Mouse (Mus musculus) cerebellum, postnatal 14 days (tissue): Measurements from ENCODE around the gene Gm27021.

Experiments used
- DNase-seq, 2 experiments: peaks; one replicate each; pipeline ENCODE4 v3.0.0; 2021; ENCODE audit warnings: mixed read lengths in 2 of 2

Gm27021 gene

DNA sequence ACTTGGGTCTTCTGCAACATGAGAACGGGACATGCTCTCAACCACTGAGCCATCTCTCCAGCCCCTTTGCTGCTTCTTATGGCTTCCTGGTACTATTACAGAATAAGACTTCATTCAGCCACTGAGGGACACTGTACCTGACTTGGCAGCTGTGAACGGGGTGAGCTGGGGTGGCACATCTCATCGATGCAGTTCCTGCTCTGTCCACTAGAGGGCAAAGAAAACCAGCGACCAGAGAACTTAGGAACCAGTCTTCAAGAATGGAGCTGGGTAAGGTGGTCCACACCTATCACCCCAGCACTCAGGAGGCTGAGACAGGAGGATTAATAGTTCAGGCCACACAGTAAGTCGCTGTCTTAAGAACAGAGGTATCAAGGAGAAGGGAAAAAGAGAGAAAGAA, 71.9 kb downstream of the Gm27021 start:
- peak; percentile 83 to 85 for DNase-seq

DNA sequence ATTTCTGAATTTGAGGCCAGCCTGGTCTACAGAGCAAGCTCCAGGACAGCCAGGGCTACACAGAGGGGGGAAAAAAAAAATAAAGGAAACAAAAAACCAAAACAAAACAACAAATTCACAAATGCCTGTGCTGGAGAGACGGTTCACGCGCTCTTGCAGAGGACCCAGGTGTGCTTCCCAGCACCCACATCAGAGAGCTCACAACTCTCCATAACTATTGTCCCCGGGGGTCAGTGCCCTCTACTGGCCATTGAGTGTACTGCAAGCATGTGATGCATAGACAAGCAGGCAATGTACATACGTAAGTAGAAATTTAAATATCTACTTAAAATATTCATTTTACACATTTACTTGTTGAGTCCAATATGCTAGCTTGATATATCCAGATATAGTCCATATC, 73.3 kb downstream of the Gm27021 start:
- DNase-seq: no peak

DNA sequence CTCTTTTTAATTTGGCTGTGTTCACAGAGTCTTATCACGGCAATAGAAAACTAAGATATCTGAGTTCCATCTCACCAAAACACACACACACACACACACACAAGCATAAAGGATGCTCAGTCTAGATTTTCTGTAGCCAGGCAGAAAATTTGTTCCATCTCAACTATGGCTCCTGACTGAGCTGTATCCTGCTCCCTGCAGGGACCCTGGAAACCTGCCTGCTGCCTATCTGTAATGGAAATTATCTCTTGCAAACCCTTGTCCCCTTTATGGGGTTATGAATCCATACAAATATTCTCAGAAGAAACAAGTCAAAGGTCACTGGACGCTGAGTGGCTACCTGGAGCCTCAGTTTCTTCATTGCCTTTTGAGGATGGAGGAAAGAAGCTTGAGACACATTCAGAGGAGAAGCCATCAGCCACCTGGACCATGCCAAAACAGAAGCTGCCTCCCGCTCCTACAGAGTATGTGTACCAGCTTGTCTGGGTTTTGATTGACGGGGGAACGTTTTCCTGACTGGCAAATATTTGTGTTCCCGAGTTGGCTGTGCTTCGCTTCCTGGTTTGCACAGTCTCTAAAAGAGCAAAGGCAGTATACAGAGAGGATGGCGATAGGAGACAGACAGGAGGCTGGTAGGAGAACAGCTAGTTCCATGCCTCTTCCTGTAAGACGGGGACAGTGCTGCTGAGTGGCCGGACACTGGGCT, 76.1 kb downstream of the Gm27021 start:
- DNase-seq: peak; percentile 81 to 85

DNA sequence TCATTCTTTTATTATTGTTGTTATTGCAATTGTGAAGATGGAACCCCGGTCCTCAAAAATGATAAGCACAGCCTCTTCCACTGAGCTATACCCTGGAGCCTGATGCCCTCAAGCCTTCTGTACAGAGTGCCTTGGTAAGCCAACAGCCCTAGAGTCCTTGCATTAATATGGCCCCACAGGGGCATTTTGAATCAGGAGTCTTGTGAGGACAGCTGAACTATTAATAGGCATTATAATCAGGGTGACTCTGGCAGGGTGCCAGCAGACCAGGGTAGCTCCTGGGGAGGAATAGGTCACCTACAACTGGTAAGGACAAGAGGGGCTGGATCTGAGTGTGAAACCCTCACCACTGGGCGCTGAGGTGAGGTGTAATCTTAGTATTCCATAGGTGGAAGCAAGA, 78.0 kb downstream of the Gm27021 start:
- DNase-seq: peak; percentile 63 to 72

DNA sequence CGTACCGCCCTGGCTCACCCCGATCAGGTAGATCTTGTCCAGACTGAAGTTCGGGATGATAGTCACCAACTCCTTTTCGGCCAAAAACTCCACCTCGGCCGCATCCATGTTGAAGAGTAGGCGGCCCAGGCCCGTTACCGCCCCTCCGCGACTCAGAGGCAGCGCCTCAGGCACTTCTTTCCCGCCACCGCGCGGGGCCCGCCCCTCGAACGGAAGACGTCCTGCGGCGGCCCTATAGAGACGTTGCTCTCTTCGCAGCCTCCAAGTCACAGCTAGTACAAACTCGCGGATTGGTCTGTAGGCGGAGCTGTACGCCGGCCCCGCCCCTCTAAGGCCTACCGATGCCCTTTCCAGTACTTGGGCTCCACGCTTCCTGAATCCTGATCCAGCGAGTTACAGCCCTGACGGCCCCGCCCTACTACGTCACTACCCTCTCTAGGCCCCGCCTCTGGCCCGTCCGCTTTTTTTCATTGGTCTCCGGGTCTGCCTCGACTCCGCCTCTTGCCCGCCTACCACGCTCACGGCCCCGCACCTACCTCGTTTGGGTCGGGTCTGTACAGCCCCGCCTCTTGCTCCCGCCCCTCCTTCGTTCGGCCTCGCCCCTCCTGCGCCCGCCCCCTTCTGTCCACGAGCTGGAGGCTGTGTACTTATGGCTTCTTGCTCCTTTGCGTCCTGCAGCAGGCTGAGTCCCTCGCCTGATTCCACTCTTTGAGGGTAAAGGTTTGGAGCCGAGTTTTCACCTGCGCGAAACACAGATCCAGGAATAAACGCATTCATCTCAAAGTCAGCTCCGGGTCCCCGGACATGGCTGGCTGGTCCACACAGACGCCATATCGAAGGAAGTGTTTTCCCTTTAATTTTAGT, 78.7 kb downstream of the Gm27021 start, which contains the start of gene Gins2:
Gins2 (minus strand) TSS at position 397 of the 864 bp plus-strand sequence.
- peak; percentile 98 to 99 for DNase-seq

DNA sequence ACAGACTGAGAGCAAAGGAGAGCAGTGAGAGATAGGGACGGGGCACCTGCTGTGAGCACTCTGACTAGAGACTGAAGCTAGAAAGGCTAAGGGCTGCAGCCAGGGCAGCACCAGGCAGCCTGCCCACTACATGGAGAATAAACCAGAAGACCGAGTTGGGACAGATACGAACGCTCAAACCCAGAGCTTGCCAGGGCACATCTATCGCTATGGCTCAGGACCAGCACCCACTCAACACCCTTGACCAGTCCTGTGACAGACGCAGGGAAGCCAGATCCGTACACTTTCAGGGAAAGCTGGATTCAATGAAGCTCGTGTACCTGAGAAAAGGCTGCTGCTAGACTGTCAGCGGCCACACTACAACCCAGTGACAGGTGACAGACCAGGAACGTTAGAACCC, 82.4 kb downstream of the Gm27021 start:
- no peak for DNase-seq

DNA sequence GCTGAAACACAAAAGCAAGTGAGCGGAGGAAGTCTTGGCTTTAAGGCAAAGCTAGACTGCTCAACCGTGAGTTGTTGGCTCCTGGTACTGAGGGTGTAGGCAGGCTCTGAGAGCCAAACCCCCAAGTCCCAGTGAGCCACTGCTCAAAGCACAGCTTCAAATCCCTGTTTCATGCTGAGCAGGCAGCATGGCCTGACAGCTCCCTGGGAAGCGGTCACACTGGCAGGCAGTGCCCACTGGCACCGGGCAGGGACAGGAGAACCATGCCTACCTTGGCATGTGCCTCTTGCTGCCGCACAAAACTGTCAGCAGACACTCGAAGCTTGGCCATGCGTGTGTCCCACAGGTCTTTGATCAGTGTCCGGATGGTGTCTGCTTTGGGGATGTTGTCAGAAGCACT, 86.1 kb downstream of the Gm27021 start:
- peak; percentile 66 to 72 for DNase-seq

DNA sequence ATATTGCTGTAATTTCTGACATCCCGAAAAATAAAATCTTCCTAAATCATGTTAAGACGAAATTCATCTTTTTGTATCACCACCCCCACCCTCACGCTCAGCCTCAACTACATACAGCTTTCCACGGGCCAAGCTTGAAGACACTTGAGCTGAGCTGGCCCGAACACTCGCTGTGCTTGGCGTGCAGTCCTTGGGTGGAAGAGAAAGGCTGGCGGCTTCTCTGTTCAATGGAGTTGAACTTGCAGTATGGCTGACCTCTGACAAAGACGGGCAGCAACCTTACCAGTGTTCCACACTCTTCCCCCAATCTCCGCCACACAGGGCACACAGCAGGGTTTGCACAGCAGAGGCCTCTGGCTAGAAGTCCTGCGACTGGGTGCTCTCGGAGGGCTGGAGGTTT, 86.5 kb downstream of the Gm27021 start:
- DNase-seq: peak in 1 of 2 experiments; percentile 49

DNA sequence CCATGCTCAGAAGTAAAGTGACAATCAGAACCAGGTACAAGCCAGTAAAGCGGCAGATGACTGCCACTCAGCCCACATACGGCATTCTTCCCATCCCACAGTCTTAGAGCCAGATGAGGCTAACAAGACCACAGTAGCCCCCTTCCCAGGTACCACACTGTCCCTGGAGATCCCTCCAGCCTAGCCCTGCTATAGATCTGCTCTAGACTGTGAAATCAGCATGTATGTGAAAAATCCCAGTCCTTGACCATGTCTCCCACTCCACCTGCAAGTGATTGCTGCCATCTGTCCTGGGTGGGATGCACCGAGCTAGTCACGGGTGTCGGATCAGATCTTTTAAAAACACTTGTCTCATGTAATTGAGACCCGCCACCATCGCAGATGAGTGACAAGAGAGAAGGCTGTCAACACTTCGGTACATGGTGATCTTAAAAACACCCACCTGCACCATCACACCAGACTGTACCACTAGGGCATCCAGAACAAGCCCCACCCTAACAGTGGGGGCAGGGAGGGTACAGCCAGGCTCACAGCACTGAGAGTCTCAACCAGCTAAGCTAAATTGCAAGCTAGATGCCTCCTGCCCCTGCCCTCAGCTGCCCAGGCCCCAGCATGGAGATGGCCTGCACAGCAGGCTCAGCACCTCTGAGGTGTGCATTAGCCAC, 87.4 kb downstream of the Gm27021 start:
- DNase-seq: peak in 1 of 2 experiments; percentile 47

DNA sequence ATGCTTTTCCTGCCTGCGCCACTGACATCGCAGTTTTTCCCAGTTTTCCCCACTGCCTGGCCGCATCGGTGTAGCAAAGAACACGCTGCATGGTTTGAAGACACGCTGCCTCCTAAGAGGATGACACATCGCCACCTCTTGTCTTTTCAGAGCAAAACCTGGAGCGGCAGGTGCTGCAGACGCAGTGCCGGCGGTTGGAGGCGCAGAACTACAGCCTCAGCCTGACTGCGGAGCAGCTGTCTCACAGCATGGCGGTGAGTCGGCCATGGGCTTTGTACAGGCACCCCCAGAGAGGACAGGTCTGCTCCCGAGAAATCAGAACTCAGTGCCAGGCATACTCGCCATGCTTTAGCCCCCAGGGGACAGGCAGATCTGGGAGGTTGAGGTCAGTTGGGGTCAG, 90.1 kb downstream of the Gm27021 start:
- peak in 1 of 2 experiments; percentile 60 for DNase-seq

DNA sequence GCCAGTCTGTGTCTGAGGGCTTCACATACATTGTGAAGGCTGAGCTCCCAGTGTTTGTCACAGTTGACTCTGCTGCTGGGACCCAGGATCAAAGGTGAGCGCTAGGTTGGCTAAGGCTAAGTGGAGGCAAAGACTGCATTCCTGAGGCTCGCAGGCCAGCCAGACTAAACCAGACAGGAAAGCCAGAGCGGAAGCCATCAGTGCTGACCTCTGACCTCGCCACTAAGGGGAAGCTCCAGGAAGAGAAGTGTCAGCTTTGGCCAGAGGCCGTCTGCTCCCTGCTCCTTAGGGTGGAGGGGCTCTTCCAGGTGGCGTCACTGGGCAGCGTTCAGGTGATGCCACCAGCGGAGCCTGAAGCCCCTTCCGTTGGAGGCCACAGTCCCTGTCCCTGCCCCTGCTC, 92.1 kb downstream of the Gm27021 start:
- no peak for DNase-seq

DNA sequence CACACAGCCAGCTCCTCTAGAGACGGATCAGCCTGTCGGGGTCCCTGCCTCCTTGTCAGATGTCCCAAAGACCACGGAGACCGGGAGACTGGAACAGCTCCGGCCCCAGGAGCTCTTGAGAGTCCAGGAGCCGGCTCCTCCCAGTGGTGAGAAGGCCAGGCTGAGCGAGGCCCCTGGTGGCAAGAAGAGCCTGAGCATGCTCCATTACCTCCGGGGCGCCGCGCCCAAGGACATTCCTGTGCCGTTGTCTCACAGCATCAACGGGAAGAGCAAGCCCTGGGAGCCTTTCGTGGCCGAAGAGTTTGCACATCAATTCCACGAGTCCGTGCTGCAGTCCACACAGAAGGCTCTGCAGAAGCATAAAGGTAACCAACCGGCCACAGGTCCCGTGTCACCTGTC, 92.9 kb downstream of the Gm27021 start:
- no peak for DNase-seq

DNA sequence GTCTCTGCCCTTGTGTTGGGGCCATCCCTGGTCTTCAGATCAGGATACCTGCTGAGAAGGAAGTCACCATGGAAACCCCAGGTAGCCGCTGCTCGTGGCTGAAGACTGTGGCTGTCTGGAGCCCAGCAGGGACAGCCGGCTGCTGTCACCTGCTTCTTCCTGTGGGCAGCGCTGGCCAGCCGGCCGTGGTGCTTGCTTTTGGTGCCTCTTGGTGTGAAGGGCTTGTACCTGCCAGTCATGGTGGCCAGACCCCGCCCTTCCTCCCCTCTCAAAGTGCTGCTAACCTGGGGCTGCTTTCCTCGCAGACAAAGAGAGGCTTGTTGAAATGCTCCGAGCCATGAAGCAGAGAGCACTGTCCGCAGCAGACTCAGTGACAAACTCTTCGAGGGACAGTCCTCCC, 94.0 kb downstream of the Gm27021 start:
- no peak for DNase-seq

DNA sequence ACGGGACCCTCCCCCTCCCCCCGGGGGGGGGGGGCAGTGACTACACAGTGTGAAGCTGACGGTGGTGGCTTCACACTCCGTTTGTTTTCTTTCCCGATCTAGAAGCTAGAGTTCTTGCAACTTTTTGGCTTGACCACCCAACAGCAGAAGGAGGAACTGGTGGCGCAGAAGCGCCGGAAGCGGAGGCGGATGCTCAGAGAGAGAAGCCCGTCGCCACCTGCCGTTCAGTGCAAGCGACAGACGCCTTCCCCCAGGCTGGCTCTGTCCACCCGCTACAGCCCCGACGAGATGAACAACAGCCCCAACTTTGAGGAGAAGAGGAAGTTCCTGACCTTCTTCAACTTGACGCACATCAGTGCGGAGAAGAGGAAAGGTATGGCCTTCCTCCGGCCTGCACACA, 95.3 kb downstream of the Gm27021 start:
- peak in 1 of 2 experiments; percentile 75 for DNase-seq

DNA sequence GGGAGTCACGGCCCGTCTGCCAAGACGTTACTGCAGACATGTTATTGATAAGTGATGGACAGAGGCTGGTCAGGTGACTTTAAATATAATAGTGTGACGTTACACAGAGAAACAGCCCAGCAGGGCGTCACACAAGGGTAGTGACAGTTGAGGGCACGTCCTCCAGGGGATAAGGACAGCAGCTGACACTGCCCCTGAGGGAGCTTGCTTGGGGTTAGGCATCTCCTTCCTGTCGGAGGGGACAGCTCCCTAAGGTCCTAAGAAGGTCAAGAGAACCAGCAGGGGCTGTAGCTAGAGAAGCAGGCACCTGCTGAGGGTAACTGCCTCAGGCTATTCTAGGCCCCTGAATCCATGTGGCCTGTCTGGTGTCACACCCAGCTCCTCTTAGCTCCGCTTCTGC, 96.3 kb downstream of the Gm27021 start:
- DNase-seq: no peak

DNA sequence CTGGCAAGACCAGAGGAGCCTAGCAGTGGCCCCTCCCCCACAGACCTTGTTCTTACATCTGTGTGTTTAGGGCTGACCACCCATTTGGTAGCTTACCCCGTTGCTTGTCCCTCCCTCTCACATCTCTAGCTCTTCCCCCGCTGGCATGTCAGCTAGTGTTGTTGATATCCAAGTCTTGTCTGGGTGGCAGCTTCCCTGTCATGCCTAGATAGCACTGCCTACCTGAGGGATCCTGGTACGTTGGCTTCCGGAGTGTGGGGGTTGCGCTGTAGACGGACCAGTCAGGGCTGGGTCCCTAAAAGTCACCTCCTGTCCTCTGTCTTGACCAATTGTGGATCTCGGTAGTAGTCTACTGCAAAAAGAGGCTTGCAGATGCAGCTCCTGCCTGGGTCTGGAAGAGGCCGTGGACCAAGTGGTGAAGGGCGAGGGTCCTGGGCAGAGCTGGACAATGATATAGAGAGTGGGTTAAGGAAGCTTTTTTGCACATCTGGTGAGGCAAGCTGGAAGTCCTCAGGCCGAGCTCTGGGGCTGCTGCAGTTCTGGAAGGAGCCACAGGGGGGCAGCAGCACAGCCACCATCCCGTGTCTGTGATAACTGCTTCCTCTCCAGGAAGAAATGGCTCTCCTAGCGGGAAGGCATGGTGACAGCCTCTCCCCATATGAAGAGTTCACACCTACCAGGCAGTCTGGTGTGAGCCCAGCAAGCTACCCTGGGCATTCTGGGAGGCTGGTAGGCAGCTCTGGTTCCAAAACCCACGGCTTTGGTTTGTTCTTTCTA, 97.8 kb downstream of the Gm27021 start:
- DNase-seq: peak; percentile 84 to 85

DNA sequence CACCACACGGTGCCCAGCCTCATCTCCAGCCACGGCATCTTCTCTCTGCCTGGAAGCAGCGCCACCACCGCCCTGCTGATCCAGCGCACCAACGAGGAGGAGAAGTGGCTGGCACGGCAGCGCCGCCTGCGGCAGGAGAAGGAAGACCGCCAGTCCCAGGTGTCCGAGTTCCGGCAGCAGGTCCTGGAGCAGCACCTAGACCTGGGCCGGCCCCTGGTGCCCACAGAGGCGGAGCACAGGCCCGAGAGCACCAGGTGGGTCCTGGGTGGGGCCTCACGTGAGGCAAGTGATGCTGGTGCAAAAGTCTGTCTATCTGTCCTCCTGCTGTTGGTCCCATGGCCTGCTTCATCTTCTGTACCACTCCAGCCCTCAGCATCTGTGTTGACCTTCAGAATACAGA, 98.8 kb downstream of the Gm27021 start:
- DNase-seq: no peak

DNA sequence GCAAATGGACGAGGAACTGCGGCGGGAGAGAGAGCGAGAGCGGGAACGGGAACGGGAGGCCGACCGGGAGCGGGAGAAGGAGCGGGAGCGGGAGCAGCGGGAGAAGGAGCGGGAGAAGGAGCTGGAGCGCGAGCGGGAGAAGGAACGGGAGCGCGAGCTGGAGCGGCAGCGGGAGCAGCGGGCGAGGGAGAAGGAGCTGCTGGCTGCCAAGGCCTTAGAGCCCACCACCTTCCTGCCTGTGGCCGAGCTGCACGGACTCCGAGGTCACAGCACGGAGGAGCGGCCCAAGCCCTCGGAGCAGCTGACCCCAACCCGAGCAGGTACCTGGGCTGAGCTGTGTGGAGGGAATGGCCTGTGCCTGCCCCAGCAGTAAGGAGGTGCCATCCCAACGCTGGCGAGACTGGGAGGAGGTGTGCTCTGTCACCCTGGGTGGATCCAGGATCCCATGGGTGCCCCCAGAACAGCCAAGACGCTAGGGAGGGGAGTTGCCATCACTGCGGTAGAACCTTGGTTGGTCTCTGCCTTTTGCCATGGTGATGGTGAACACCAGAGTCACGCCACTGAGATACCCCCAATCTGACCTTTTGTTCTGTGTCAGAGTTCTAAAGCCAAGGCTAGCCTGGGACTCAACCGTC, 99.6 kb downstream of the Gm27021 start:
- DNase-seq: no peak

DNA sequence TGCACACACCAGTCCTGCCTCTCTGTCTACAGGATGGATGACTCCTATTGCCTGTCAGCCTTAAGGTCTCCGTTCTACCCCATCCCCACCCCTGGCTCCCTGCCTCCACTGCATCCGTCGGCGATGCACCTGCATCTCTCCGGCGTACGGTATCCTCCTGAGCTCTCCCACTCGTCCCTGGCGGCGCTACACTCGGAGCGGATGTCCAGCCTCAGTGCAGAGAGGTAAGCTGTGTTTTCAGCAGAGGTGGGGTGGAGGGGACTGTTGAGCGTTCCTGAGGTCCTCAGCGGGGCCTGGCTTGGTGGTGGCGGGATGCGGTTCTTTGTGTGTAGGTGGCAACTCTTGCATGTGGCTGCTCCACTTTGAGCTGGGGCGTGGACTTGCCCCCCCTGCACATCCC, 100.1 kb downstream of the Gm27021 start:
- no peak for DNase-seq

DNA sequence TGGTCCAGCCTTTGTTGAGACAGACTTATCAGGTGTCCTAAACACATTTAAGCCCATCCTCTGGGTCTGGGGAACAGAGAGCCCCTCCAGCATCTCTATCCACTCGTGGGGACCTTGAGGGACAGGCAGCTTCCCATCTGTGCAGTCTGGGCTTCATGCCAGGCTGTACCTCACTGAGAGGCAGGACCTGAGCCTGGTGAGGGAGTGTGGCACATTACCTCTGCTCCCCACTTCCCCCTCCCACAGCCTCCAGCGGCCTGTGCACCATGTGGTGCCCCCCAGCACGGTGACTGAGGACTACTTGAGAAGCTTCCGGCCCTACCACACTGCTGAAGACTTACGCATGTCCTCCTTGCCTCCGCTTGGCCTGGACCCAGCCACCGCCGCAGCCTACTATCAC, 101.2 kb downstream of the Gm27021 start:
- DNase-seq: peak; percentile 71 to 74

DNA sequence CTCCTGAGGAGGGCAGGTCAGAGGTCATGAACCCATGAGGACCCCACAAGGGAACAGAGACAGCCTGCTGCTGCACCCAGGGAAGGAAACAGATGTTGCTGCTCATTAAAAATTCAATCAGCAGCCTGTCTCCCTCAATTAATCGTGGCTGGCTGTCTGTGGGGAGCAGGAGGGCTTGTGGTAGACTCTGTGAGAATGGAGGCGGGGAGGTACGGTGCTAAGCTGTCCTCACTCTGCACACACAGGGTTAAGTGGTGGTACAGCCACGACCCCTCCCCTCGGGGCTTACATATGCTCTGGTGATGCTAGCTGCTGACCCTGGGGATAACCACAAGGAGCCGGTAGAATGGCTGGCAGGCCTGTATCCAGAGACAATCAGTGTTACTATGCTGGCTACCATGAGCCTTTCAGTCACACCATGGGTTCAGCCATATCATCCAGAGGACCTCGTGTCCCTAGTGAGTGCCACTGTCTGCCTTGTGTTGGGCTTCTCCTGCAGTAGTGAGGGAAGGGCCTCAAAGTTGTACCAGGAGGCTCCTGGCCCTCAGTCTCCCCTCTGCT, 102.6 kb downstream of the Gm27021 start:
- DNase-seq: no peak
